Mouse (Mus musculus): ENCODE measurements around the gene Flrt1.

Gene Flrt1

DNA sequence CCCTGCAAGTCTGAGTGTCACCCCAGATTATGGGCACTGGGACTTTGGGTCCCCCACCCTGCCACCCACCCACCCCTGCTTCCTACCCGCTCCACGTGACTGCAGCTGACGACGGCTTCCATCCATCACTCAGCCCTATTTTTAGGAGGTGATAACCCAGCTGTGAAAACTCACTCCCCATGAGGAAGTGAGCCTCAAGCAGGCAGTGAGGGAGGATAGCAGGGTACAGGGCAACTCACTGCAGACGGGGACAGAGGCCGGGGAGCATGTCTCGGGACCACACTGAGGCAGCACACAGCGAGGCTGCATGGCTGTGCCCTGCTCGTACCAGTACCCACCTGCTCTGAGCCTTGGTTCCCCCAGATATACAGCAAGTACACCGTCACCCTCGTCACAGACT is 24.8 kb upstream of the Flrt1 start:
- no peak for DNase-seq (ENCODE audit: low read depth, low spot score)

DNA sequence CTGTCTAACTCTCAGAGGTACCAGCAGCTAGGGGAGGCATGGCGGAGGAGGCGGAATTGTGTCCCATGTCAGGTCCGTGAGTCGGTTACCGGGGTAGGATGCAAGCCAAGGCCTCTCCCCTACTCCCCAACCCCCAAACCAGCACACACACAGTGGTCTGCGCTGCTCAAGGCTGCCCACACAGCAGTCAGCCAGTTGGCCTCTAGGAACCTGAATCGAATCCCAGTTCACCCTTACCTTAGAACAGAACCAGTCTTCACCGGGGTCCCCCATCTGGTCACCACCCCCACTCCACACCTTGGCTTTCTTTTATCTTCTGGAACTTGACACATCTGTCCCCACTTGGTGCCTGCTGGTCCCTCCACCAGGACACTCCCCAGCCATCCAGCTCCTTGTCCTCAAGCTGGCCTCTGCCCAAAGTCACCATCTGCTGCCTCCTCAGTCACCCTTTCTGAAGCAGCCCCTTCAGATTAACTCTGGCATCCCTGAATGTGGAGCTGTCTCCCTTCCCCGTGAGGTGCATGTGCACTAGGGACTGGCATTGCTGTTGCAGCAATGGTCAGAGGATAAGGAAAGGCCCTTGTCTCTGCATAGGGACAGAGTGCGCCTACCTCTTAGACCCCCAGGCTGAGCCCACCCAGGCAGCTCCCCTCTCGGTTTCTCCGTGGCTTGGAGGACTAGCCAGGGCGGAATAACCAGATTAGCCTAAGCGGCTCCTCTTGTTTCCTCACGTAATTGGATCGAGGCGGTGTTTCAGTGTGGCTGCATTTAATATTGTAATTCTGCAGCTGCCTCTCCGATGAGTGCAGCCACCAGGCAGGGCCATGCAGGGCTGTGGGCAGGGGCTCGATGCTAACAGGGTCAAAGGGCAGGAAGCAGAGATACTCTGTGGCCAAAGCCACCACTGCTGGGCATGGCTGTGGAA is 23.3 kb upstream of the Flrt1 start:
- DNase-seq (ENCODE audit: low read depth, low spot score), result no peak

DNA sequence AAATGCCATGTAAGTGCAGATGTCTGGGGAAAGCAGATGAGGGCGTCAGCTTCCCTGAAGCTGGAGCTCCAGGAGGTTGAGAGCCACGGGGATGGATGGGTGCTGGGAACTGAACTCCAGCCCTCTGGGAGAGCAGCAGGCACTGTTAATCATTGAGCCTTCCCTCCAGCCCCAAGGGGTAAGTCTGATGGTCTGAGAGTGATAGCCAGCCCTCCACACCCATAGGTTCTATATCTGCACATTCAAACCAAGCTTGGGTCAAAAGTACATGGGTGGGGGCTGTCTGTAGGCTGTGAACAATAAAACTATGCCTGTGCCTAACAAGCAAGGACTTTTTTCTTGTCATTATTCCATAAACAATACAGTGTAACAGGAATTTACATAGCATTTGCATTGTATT is 21.4 kb upstream of the Flrt1 start:
- DNase-seq (ENCODE audit: low read depth, low spot score), result no peak

DNA sequence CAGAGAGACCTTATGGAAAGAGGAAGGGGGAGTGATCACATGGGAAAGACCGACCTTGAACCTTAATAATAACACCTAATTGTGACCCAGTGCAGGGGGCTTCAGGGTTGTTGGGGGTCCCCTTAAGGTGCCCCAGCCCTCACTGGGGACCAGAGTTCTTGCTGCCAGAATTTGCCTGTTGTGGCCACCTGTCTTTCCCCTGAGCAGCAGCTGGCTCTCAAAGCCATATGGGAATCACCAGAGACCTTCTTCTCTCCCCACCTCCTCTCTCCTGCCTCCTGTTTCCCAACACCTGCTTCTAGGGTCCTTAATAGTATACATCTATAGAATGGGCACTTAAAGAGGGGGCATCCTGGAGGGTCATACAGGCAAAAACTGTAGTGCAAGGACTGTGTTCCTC is 20.7 kb upstream of the Flrt1 start:
- DNase-seq (ENCODE audit: low read depth, low spot score), result no peak

DNA sequence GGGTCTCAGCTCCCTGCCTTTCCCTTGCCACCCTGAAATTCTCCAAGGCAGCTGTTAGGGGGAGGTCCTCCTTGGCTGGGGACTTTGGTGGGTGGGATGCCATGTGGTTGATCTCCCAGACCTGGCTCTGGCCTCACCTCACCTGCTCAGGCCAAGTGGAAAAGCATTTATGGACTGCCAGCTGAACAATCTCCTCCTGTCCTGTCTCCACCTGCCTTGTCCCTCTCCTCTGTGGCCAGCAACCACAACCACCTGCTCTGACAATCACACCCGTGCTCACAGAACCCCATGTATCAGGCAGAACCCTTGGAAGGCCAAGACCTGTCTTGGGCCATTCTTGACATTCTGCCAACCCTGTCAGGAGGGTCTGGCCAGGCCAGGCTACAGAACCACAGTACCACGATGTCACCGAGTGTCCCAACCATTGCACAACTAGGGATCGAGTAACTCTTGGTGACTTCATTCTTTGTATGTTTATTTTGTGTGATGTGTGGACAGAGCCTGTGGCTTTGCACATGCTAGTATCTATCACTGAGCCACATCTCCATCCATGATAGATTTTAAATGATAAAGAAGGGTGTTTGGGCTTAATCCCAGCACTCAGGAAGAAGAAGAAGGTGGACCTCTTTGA is 20.1 kb upstream of the Flrt1 start:
- DNase-seq (ENCODE audit: low read depth, low spot score), result peak; percentile 35

DNA sequence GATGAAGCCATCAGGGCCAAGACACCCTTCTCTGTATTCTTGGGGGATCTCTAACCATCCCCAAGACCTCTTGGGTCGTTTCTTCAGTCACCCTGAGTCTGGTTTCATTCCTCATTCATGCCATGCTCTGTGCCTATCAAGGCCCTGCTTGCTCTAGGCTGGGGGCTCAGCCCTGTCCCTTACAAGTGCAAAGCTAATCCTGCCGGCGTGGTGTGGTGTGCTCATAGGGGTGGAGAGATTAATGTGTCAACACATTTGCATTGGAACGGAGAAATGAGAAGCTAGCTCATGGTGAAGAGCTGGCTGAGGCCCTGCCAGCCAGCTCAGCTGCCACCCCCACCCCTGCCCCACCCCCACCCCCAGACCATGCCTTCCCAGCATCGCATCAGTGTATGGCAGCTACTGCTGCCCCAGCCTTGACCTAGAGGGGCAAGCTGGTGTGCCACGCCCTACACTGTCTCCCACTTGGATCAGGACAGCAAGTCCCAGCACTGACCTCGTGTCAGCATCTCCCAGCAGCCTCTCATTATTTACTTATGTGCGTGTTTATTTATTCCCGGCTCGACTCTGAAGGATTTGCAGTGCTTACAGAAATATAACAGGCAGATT is 17.3 kb upstream of the Flrt1 start:
- no peak for DNase-seq (ENCODE audit: low read depth, low spot score)

DNA sequence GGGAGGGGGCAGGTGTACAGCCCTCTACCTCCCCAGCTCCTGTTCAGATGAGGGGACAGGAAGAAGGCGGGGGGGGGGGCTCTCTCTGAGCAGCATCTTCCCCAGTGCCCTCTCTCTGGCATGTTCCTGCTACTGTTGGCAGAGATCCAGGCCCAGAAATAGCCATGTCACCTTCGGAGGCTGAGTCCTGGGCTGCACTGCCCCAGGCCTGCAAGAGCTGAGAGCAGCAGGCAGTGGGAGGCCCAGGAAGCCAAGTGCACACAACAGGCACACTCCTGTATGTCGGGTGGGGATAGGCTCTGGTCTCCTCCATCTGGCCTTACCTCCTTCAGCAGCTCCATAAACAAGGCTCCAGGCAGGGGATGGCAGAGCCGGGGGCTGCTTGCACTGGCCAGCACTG is 16.7 kb upstream of the Flrt1 start:
- peak; percentile 69 for DNase-seq (ENCODE audit: low read depth, low spot score)

DNA sequence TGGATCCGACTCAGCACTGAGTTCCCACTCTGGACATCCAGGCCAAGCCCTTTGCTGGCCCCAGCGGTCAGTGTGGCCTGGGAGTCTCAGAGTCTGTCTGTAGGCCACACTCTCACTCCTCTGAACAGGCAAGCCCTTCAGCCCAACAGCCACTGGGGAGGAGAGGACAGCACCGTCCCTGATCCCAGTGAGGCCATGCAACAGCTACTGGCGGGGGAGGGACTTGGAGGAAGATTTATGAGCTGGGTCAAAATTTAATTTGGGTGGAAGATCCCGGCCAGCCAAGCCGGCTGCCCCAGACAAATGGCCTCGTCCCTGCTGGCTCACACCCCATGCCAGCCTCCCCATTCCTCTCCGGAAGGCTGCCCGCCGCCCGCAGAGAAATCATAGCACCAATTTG is 15.7 kb upstream of the Flrt1 start:
- DNase-seq (ENCODE audit: low read depth, low spot score), result peak; percentile 69

DNA sequence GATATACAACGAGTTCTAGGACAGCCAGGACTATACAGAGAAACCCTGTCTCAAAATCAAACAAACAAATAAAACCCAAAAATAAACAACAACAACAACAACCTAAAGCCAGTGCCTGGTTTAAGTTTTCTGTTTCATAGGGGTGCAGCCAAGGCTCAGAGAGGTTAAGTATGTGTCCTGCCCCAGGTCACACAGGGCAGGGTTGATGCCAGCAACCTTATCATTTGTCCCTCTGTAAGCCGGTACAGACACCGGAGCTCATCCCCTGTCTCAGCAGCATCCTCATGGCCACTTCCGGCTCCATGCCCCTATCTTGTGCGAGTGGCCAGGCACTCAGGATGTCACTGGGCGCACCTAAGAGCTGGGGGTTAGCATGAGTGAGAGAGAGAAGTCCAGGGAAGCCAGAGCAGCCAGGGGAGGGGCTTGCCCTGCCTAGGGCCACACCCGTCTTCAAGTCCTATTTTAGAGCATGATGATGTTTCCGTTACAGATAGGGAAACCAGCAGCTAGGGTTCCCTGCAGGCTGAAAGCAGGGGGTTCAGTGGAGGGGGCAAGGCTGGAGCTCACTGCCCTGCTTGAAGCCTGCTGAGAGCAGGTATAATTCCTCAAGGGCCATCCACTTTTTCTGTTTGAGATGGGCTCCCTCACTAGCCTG is 12.3 kb upstream of the Flrt1 start:
- DNase-seq (ENCODE audit: low read depth, low spot score), result no peak

DNA sequence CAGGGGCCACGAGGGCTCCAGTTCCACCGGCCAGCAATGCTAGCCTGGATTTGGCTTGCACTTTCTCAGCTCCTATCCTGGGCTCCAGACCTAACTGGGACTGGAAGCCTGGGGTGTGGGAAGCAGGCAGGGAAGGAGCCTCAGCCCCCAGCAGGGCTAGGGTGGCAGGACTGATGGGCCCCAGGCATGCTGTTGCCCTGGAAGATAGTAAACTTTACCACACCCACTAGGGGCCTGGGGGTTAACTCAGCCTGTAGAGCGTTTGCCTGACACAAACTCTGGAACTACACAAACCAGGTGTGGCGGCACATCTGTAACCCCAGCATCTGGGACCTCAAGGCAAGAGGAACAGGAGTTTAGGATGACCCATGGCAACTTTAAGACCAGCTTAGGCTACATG is 11.6 kb upstream of the Flrt1 start:
- no peak for DNase-seq (ENCODE audit: low read depth, low spot score)

DNA sequence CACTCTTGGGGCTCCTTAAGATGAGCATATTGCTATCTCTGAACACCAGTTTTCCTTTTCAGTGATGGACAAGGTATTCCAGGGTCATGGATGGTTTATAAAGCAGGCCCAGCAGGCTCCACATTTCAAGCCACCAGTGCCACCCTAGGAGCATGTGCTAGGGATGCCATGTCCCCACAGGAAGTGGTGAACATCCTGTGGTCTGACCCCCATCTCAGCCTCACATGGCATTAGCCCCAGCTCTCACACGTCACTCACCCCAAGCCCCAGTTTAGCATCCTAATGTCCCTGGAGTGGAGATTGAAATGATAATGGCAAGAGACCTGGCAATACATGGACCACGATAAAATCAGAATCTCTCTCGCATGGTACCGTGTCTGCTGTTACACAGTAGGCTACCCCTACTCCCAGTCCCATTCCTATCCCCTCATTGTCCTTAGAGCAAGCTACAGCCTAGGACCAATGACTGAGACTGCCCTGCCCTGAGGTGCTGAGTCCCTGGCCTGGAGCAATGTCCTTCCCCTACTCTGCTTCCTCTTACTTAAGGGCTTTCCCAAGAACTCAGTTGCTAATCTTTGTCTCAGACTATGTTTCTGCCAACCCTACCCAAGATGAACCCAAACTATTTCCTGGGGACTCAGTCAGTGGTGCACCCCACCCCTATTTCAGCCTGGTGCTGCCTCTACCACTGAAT is 10.7 kb upstream of the Flrt1 start:
- DNase-seq (ENCODE audit: low read depth, low spot score), result no peak

DNA sequence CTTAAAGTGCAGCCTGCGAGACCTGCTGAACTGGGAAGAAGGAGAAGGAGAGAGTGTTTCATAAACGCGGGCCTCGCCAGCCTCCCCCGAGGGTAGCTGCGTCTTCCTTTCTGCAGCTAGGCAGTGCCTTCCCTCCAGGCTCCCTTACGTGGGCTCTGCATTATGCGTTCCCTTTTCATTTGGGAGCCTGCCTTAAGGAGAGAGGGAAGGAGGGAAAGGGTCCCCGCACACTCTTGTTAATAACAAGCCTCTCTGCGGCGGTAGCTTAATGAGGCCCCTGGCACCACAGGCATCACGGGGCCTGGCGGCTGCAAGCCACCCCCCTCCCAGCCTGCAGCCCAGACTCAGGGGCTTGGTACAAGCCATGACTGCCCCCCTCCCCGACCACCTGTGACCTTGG is 8.0 kb upstream of the Flrt1 start:
- DNase-seq (ENCODE audit: low read depth, low spot score), result no peak

DNA sequence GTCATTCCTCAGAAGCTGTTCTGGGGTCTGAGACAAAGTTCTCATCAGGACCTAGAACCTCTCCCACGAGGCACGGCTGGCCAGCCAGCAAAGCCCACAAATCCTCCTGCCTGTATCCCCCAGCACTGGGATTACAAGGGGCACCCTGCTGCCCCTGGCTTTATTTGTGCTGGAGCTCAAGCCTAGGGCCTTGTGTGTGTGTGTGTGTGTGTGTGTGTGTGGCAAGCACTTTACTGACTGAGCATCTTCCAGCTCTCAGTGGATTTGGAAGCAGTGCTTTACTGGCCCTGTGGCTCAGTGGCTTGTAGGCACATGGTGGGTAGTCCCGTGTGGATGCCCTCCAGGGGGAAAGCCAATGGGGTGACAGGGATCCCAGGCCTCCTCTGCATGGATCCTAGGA is 7.1 kb upstream of the Flrt1 start:
- DNase-seq (ENCODE audit: low read depth, low spot score), result no peak

DNA sequence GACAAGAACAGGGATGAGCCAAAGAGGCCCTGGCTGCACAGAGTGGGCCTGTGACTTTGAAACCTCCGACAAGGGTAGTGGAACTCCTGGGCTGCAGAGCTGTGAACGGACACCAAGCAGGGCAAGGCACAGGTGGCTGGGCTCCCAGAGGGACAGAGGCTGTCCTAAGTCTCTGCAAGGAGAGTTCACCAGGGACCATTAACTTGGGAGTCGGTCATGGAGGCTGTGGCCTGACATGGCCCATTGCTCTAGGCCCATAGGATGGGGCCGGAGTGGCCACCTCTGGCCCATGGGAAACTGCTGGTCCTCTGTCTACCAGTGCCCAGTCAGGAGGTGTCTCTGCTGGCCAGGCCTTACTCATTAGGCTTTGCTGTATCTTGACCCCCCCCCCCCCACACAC is 6.2 kb upstream of the Flrt1 start:
- no peak for DNase-seq (ENCODE audit: low read depth, low spot score)

DNA sequence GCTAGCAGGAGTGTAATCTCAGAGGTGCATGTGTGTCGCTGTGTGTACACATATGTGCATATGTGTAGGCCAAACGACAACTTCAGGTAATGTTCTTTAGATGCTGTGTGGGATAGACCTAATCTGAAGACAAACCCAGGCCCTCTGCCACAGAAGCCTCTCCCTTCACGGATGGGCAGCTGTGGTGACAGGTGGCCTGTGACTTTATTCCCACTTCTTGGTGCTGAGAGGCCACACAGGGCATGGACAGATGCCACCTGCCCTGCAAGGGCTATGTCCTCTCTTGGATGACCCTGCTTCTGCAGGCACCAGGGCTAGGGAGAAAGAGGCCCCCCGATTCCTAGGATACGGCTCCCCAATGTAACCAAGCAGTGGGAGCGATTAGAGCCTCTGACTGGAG is 5.8 kb upstream of the Flrt1 start:
- no peak for DNase-seq (ENCODE audit: low read depth, low spot score)

DNA sequence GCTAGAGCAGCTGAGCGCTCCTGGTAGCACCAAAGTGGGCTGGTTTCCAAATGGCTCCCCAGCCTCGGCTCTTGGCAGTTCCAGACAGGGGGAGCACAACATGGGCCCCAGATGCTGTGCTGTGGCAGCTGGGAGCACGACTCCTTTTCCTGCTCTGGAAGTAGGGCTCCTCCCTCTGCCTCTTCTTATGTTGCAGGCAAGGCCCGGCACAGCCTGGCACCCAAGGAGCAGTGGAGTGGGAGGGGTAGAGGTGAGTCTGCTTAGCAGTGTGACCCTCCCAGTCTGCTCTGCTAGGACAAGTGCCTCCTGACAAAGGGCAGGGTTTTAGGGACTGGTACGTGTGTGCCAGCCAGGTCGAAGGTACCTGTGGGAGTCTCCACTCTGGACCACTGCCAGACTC is 5.3 kb upstream of the Flrt1 start:
- no peak for DNase-seq (ENCODE audit: low read depth, low spot score)

DNA sequence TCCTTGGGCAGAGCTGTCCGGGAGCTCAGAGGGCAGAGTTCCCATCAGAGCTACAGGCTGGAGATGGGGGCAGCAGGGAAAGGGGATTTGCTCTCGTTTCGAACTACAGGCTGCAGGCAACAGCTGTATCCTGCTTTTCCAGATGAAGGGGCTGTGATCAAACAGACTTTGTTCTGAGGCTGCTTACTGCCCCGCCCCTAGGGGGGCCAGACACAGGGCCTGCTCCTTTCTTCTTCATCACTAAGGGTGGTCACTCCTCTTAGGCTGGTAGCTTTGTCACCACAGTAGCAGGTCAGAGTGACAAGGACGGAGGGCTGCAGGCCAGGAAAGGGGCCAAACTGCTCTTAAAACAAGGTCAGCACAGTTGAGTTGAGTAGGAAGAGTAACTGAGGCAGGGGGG is 4.6 kb upstream of the Flrt1 start:
- DNase-seq (ENCODE audit: low read depth, low spot score), result no peak

DNA sequence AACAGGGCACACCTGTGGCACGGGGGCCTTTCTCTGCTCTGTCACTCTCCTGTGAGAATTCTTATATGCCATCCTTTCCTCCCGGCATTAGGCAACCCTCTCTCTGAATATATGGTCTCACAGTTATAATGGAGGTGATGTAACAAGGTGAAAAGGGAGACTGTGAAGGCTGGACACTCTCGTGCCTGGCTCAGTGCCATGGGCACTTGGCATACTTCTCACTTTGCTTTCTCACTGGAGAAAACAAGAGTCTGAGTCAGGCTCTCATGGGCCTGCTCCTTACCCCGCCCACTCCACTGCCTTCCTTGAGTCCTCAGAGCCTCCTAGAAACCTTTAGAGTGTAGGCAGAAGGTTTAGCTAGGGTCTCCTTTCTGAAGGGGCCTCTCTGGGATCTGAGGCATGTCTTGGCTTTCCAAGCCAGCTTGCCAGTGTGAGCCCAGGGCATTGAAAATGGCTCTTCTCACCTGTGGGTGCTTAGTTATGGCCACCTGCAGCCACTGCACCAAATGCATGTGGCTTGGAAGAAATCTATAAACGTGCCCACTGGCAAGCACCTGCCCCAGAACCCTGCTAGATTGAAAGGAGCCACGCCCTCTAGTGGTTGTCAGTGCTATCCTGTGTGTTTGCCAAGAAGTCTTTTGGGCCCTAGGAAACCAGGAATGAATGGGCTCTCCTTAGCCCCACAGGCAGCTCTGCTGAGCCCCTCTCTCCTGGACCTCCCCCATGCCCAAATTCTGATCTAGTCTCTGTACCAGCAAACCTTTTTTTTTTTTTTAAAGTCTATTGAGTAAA is 2.8 kb upstream of the Flrt1 start:
- no peak for DNase-seq (ENCODE audit: low read depth, low spot score)

DNA sequence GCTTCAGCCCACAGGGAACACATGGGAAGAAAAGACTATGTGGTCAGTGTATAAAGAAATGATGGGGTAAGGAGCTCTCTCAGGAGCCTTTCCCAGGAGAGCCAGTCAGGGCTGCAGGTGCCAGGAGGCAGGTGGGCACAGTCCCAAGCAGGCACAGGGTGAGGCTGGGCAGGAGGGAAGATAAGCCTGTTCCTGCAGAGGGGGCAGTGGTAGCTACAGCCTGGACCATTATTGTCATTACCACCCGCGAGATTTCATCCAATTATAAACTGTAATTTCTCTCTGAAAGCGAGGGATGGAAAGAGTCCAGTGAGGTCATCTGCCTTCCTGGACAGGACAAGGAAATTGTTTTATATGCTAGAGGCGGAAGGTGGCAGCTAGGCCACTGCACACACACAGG is 1.6 kb upstream of the Flrt1 start:
- no peak for DNase-seq (ENCODE audit: low read depth, low spot score)

DNA sequence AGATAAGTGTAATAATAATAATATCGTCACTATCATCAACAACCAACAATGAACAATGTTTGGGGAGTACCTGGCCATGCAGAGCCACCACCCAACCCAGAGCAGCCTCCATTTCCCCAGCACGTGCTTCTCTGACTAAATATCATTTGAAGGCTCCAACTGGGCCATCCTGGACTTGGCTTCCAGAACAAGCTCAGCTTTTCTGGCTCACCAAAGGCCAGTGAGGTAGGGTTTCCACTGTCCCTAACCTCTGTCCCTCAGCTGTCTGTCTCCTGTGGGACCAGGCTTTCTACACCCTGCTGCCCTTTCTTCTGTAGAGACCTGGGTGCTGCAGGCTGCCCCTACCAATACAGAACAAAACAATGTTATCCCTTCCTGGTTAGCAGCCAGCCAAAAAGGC is 1.0 kb upstream of the Flrt1 start:
- no peak for DNase-seq (ENCODE audit: low read depth, low spot score)

DNA sequence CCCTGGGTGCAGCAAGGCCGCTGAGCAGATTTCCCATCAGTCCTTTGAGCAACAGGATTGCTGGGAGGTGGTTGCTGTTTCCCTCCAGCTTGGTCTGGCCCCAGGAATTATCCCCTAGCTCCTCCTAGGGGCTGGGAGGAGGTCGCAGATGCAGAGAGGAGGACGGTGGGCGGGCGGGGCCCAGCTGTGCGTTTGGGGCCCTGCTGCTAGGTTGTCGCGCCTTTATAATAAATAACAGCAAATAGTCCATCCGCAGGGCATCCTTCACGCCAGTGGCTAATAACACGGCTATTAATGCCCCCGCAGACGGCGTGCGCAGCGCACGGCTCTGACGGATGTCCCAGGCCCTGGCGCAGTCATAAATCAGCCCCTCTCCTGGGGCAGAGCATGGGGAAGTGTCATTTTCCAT is 1.5 kb downstream of the Flrt1 start:
- DNase-seq (ENCODE audit: low read depth, low spot score), result no peak

Data from skeletal muscle tissue, adult 2 months (tissue).